Mouse (Mus musculus) gastrocnemius, adult 18-20 months (tissue): ENCODE results near the gene Nprl2. TPM values are rescaled to one million over a fixed set of nuclear protein-coding genes. Genes with fewer than 3 reads are reported as not detected.

Experiments used
- DNase-seq: peaks from one replicate; pipeline ENCODE4 v3.0.0; 2021; ENCODE audit warnings: low spot score
- total RNA-seq, 2 experiments: library from RNA; stranded (reverse); gene quantifications; 2 replicates each; pipeline ENCODE4 v1.2.3; 2021

Gene Nprl2
- total RNA-seq, 2 experiments from 2014 or later, result 10.7 to 13.7 TPM

DNA sequence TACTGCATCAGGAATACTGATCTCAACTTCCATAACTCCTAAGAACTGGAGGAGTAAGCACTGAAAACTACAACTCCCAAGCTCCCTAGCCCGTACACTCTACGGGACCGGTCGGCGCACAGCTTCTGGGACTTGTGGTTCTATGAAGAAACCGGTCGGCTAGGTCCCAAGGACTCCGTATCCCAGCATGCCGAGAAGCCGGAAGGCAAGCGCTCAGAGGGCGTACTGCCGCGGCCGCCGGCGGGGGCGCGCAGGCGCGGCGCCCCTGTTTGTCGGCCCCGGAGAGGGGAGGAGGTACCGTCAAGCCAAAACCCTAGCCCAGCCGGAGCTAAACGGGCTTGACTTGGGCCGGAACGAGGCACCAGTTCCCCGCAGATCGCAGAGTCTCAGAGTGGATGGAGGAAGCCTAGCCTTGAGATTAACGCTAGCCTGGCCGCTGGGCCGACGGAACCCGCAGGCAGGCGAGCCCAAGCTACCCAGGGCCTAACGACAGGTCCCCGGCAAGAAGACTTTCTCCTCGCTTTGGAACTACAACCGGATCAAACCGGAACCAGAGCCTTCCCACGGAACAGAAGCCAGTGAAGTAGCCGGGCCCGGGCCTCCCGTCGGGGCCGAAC, 8.1 kb upstream of the Nprl2 start, which contains the start of gene Tmem115:
Tmem115 (plus strand) TSS at position 155 of the 617 bp plus-strand sequence.
- peak; percentile 94 for DNase-seq

GRCm38 (mm10) chr9:107534408-107535202, 7.4 kb upstream of the Nprl2 start:
- DNase-seq, result no peak

DNA sequence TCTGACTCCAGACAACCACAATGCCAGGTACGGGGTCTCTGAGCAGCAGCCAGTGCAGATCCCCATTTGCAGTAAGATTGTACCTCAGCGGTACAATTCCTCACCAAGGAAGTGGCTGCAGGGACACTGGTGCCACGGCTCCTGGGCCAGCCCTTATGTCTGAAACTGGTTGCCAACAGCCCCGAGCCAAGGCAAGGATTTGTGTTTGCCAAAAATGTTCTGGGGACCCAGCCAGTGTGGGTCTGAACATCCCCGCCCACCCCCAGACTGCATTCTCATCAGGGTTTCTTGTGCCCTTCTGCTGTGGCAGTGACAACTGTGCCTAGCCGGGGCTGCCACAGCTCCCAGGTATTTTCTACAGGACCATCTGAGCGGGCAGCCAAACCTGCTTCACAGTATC, 3.8 kb upstream of the Nprl2 start:
- no peak for DNase-seq

- no peak for DNase-seq
Observed at GRCm38 (mm10) chr9:107538711-107539110, 3.3 kb upstream of the Nprl2 start.

- DNase-seq, result no peak
Observed at GRCm38 (mm10) chr9:107539940-107540339, 2.1 kb upstream of the Nprl2 start.

DNA sequence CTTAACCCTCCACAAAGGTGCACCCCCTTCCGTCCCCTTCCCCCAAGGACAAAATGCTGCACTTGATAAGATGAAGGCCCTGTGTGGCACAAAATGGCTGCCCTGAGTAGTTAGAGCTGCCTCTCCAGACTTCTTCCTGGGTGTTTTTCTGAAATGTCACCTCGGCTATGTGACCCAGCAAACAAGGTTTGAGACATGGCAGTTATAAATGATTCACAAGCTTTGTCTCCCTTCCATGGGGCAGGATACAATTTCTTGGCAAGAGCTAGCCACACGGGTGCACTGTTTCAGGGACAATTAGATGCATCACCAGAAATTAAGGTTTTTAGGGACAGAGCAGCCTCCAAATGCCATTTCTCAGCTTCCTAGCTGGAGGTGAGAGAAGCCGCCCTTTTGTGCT, 1.6 kb upstream of the Nprl2 start:
- DNase-seq, result no peak

- no peak for DNase-seq
Observed at GRCm38 (mm10) chr9:107541005-107541404, 1.0 kb upstream of the Nprl2 start.

GRCm38 (mm10) chr9:107542352-107542686, 293 bp downstream of the Nprl2 start:
- DNase-seq, result no peak

- DNase-seq, result no peak
Observed at GRCm38 (mm10) chr9:107542721-107543120, 695 bp downstream of the Nprl2 start.

DNA sequence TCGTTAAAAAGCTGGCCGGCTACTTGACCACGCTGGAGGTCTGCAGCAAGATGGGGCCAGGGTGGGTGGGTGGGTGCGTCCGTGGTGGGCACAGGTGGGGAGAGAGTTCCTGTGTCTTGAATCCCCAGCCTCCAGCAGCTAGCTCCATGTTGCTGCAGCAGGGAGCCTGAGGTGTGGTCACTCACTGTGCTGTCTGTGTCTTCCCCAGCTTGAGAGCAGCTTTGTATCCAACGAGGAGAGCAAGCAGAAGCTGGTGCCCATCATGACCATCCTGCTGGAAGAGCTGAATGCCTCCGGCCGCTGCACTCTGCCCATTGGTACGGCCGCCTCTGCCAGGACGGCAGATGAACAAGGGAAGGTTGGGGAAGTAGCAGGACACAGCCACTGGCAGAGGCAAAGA, 1.3 kb downstream of the Nprl2 start:
- no peak for DNase-seq

- DNase-seq, result no peak
Observed at GRCm38 (mm10) chr9:107544196-107544700, 2.2 kb downstream of the Nprl2 start.

DNA sequence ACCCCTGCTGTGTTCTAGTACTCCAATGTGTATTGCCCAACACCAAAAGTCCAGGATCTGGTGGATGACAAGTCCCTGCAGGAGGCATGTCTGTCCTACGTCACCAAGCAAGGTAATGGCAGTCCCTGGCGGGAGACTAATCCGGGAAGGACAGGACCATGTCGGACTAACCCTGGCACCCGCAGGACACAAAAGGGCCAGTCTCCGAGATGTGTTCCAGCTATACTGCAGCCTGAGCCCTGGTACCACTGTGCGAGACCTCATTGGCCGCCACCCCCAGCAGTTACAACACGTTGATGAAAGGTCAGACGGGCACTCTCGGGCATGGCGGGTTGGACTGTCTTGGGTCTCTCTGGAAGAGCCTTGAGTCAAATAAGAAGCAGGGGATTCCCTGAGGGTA, 2.7 kb downstream of the Nprl2 start:
- DNase-seq, result no peak

- no peak for DNase-seq
Observed at GRCm38 (mm10) chr9:107545199-107545598, 3.2 kb downstream of the Nprl2 start.

GRCm38 (mm10) chr9:107545602-107546001, 3.6 kb downstream of the Nprl2 start:
- peak; percentile 78 for DNase-seq

GRCm38 (mm10) chr9:107547026-107547425, 5.0 kb downstream of the Nprl2 start, which contains the start of gene Zmynd10:
Zmynd10 (plus strand) TSS chr9:107547298.
- DNase-seq, result peak; percentile 81

GRCm38 (mm10) chr9:107547957-107548356, 5.9 kb downstream of the Nprl2 start:
- DNase-seq, result no peak

DNA sequence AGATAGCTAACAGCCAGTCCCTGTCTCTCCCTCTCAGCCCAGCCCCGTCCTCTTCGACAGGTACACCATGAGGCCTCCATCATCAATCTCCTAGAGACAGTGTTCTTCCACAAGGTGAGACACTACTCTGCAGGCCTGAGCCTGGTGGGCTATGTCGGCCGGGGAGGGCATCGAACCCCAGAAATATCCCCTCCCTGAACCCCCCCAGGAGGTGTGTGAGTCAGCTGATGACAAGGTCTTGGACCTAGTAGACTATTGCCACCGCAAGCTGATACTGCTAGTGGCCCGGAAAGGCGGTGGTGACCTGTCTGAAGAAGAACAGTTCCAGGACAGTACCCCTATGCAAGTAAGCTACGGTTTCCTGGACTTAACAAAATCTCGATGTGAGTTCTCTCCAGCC, 6.8 kb downstream of the Nprl2 start:
- DNase-seq, result no peak

DNA sequence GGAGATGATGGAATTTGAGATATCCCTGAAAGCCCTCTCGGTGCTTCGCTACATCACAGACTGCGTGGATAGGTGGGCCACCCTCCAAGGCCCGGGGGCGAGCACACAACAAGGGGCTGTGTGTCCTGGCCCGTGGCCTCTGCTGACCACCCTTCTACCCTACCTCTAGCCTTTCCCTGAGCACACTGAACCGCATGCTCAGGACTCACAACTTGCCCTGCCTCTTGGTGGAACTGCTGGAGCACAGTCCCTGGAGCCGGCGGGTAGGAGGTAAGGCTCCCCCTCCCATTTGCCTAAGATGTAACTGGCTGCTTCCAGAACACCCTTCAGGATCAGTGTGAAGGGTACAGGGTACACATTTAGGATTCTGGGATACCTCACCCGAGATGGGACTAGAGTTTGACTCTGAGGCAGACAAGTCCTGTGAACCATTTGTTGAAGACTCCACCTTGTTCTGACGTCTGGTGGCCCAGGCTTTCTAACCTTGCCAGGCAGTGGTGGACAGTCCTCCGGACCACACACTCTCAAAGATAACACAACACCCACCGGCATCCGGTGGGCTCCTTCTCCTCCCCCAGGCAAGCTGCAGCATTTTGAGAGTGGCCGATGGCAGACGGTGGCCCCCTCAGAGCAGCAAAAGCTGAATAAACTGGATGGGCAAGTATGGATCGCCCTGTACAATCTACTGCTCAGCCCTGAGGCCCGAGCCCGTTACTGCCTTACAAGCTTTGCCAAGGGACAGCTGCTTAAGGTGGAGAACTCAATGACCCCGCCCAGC, 7.5 kb downstream of the Nprl2 start:
- DNase-seq, result no peak

GRCm38 (mm10) chr9:107550491-107551116, 8.6 kb downstream of the Nprl2 start:
- no peak for DNase-seq

GRCm38 (mm10) chr9:107551117-107551889, 9.3 kb downstream of the Nprl2 start, which contains the start of gene Rassf1:
Rassf1 (plus strand) TSS chr9:107551555.
- DNase-seq, result peak; percentile 66

DNA sequence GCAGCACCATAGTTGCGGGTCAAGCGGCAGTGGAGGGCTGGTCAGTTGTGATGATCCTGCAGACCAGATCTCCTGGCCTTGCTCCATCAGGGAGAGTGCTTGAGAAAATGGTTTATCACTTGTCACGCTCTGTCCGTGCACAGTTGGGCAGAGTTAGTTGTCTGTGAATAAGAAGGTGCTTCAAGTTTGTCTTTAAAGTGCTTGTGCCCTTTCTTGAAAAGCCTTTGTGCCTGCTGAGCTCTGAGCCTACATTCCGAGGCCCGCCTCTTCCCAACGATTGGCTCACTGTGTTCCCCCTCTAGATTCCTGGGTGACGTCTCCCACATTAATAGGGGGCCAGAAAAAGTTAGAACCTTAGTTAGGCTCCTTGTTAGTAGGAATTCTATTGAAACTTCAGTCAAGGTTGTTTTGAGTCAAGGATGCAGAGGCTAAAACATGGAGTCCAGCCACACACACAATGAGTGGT, 9.9 kb downstream of the Nprl2 start:
- DNase-seq, result no peak
